Mouse (Mus musculus): ENCODE data around the gene Phox2a.

- TF ChIP-seq CTCF (IDR thresholded peaks at IDR 0.05; ENCODE audit: low read depth): no peak
- no peak for TF ChIP-seq EP300 (IDR thresholded peaks at IDR 0.05; ENCODE audit: low read depth)
Measured at GRCm38 (mm10) chr7:101836271-101837153, 18.4 kb downstream of the Phox2a start.

Data from liver, postnatal 0 days (tissue).